Mouse (Mus musculus) G1E (cell line): ENCODE data around the gene Zfp277. TPM values are rescaled to one million over a fixed set of nuclear protein-coding genes. Genes with fewer than 3 reads are reported as not detected.

Experiments used
- ATAC-seq: 2 replicates; pipeline ENCODE4 v1.8.0; 2016; ENCODE audit warnings: mild to moderate bottlenecking; ENCODE audit not compliant: insufficient number of reproducible peaks, poor library complexity, low FRiP score, severe bottlenecking; ENCODE audit errors: extremely low read depth
- DNase-seq: peaks from one replicate; pipeline ENCODE4 v3.0.0; 2012; ENCODE audit warnings: low spot score
- H3K27me3 ChIP-seq: 2 replicates; pipeline ENCODE4 v1.6.1; 2012; ENCODE audit warnings: mild to moderate bottlenecking, low read length, inconsistent platforms; ENCODE audit not compliant: insufficient read depth
- H3K36me3 ChIP-seq: replicated peaks from 2 replicates; pipeline ENCODE3; 2012; ENCODE audit warnings: mild to moderate bottlenecking, inconsistent platforms
- H3K4me1 ChIP-seq: 2 replicates; pipeline ENCODE4 v1.6.1; 2012; ENCODE audit warnings: low read depth, low read length, inconsistent platforms, mixed read lengths; ENCODE audit not compliant: insufficient read depth
- H3K4me3 ChIP-seq: 2 replicates; pipeline ENCODE4 v1.5.1; 2012; ENCODE audit warnings: low read depth, mild to moderate bottlenecking, inconsistent platforms, low read length, moderate library complexity, mixed read lengths
- H3K9me3 ChIP-seq: replicated peaks from 2 replicates; pipeline ENCODE4 v1.6.1; 2012; ENCODE audit warnings: inconsistent platforms
- CTCF ChIP-seq: IDR thresholded peaks from 2 replicates; pipeline ENCODE4 v1.5.1; 2012; ENCODE audit warnings: low read depth, low read length, inconsistent platforms, mixed read lengths
- GATA1 ChIP-seq: IDR thresholded peaks from 2 replicates; pipeline ENCODE4 v1.6.1; 2012; ENCODE audit warnings: borderline replicate concordance, low read length, inconsistent platforms, mixed read lengths
- GATA2 ChIP-seq: IDR thresholded peaks from 2 replicates; pipeline ENCODE4 v1.6.1; 2012; ENCODE audit warnings: low read depth, low read length, inconsistent platforms, borderline replicate concordance
- POLR2AphosphoS5 ChIP-seq: IDR thresholded peaks from 2 replicates; pipeline ENCODE4 v1.6.1; 2012; ENCODE audit warnings: low read depth, low read length, inconsistent platforms; ENCODE audit not compliant: insufficient replicate concordance
- TAL1 ChIP-seq: conservative IDR thresholded peaks from 2 replicates; pipeline ENCODE4 v1.6.1; 2012; ENCODE audit warnings: low read depth, low read length, inconsistent platforms, mixed read lengths
- polyA plus RNA-seq: library from polyadenylated mRNA; stranded (reverse); fragments of >175 nt; gene quantifications from 2 replicates; pipeline ENCODE4 v1.2.3, GENCODE M21; 2012
- total RNA-seq, 2 experiments: library from RNA; stranded (forward) in 1 of 2; stranded (reverse) in 1 of 2; fragments of 200-1000 nt in 1 of 2; fragments of >200 nt in 1 of 2; fragmentation: Nextera tagmentation in 1 of 2; gene quantifications; 2 replicates each; pipeline ENCODE4 v1.2.3; 2014 to 2017

Zfp277 gene
- total and polyA plus RNA-seq, 3 experiments = 5.6 to 57.6 (median 56.5) TPM

GRCm38 (mm10) chr12:40417257-40417656 lies 28.4 kb downstream of the Zfp277 start:
- Histone ChIP-seq H3K4me3 (no peak overlapping the region), H3K9me3 (no peaks in the 10 kb centered on the region), H3K27me3 (no peaks in the 10 kb centered on the region), H3K4me1 (no peaks in the 10 kb centered on the region), H3K36me3 (peaks cover 14% of the 10 kb centered on the region)
- TF ChIP-seq CTCF (no peak), TAL1 (no peak), POLR2AphosphoS5 (no peak), GATA2 (no peak), GATA1 (no peak)
- DNase-seq = no peak
- ATAC-seq = no peak

GRCm38 (mm10) chr12:40415312-40415925 lies 30.3 kb downstream of the Zfp277 start:
- DNase-seq (no peak), ATAC-seq (no peak)
- H3K36me3 ChIP-seq = peaks cover 18% of the 10 kb centered on the region
- H3K9me3 ChIP-seq = no peaks in the 10 kb centered on the region
- H3K4me3 ChIP-seq = no peak overlapping the region
- TF ChIP-seq POLR2AphosphoS5 = no peak
- TF ChIP-seq TAL1 = no peak
- no peak for TF ChIP-seq CTCF
- no peaks in the 10 kb centered on the region for H3K4me1 ChIP-seq
- no peaks in the 10 kb centered on the region for H3K27me3 ChIP-seq

GRCm38 (mm10) chr12:40414682-40415311 lies 30.9 kb downstream of the Zfp277 start:
- Histone ChIP-seq H3K36me3 (peaks cover 17% of the 10 kb centered on the region), H3K27me3 (no peaks in the 10 kb centered on the region), H3K4me3 (no peak overlapping the region), H3K4me1 (no peaks in the 10 kb centered on the region), H3K9me3 (no peaks in the 10 kb centered on the region)
- TF ChIP-seq CTCF (no peak), GATA2 (no peak), TAL1 (no peak), POLR2AphosphoS5 (no peak), GATA1 (no peak)
- DNase-seq (no peak), ATAC-seq (no peak)

GRCm38 (mm10) chr12:40399812-40400211 lies 45.9 kb downstream of the Zfp277 start:
- TF ChIP-seq GATA2 = no peak
- TF ChIP-seq CTCF = no peak
- TF ChIP-seq POLR2AphosphoS5 = no peak
- TF ChIP-seq TAL1 = no peak
- no peak for TF ChIP-seq GATA1
- H3K27me3 ChIP-seq = no peaks in the 10 kb centered on the region
- DNase-seq (no peak), ATAC-seq (no peak)
- H3K36me3 ChIP-seq = peaks cover 8% of the 10 kb centered on the region
- H3K4me3 ChIP-seq = no peak overlapping the region
- peaks cover 5% of the 10 kb centered on the region for H3K9me3 ChIP-seq
- no peaks in the 10 kb centered on the region for H3K4me1 ChIP-seq

GRCm38 (mm10) chr12:40399386-40399785 lies 46.3 kb downstream of the Zfp277 start:
- Histone ChIP-seq H3K36me3 (peaks cover 9% of the 10 kb centered on the region), H3K27me3 (no peaks in the 10 kb centered on the region), H3K9me3 (peaks cover 5% of the 10 kb centered on the region), H3K4me3 (no peak overlapping the region), H3K4me1 (no peaks in the 10 kb centered on the region)
- no peak for TF ChIP-seq CTCF
- no peak for TF ChIP-seq GATA1
- TF ChIP-seq POLR2AphosphoS5 = no peak
- no peak for TF ChIP-seq TAL1
- no peak for TF ChIP-seq GATA2
- DNase-seq = no peak
- no peak for ATAC-seq

- no peak for DNase-seq
- Histone ChIP-seq H3K36me3 (peaks cover 9% of the 10 kb centered on the region), H3K27me3 (no peaks in the 10 kb centered on the region), H3K4me1 (no peaks in the 10 kb centered on the region), H3K9me3 (peaks cover 5% of the 10 kb centered on the region), H3K4me3 (no peak overlapping the region)
- no peak for TF ChIP-seq GATA2
- no peak for TF ChIP-seq CTCF
- no peak for TF ChIP-seq POLR2AphosphoS5
- TF ChIP-seq GATA1 = no peak
- TF ChIP-seq TAL1 = no peak
- no peak for ATAC-seq
Observed at GRCm38 (mm10) chr12:40398916-40399315, 46.8 kb downstream of the Zfp277 start.
